Mouse (Mus musculus): Measurements from ENCODE around the gene Ddx55. TPM values are rescaled to one million over a fixed set of nuclear protein-coding genes. Genes with fewer than 3 reads are reported as not detected.

The Ddx55 gene
- polyA plus RNA-seq (2015; fragmentation: Nextera tagmentation; extraction: Ambion mirVana): 8.7 and 8.8 TPM in 2 replicates

GRCm38 (mm10) chr5:124552558-124553307, at the start of gene Ddx55:
TSS of gene Ddx55 (plus strand) at chr5:124552864.
- peak within 1 kb of the TSS; percentile 83 for H3K27ac ChIP-seq (replicated peaks)
- 1% methylated on average over 65 of the region's 66 CpGs for WGBS
- ATAC-seq (ENCODE audit: extremely low read depth, insufficient number of reproducible peaks, low FRiP score, low TSS enrichment): peak; percentile 76
- H3K4me1 ChIP-seq: peaks cover 17% of the 10 kb centered on the region
- peaks cover 55% of the 10 kb centered on the region for H3K36me3 ChIP-seq
- H3K9ac ChIP-seq: peak within 1 kb of the TSS; percentile 85
- peak within 1 kb of the TSS; percentile 84 for H3K4me3 ChIP-seq
- no peaks in the 10 kb centered on the region for H3K9me3 ChIP-seq
- no peaks in the 10 kb centered on the region for H3K27me3 ChIP-seq (replicated peaks)
- peak within 1 kb of the TSS; percentile 75 for H3K4me2 ChIP-seq

GRCm38 (mm10) chr5:124503742-124504141, 48.9 kb upstream of the Ddx55 start:
- 50% methylated on average over 14 of the region's 14 CpGs for WGBS
- no peak overlapping the region for H3K9ac ChIP-seq
- peaks cover 11% of the 10 kb centered on the region for H3K4me1 ChIP-seq
- H3K4me3 ChIP-seq: no peak overlapping the region
- H3K9me3 ChIP-seq: no peaks in the 10 kb centered on the region
- no peak overlapping the region for H3K27ac ChIP-seq (replicated peaks)
- H3K4me2 ChIP-seq: no peak overlapping the region
- no peaks in the 10 kb centered on the region for H3K27me3 ChIP-seq (replicated peaks)
- peaks cover 84% of the 10 kb centered on the region for H3K36me3 ChIP-seq
- no peak for ATAC-seq (ENCODE audit: extremely low read depth, insufficient number of reproducible peaks, low FRiP score, low TSS enrichment)

- H3K27ac ChIP-seq (replicated peaks): no peak overlapping the region
- no peak overlapping the region for H3K4me3 ChIP-seq
- H3K9ac ChIP-seq: no peak overlapping the region
- H3K4me2 ChIP-seq: no peak overlapping the region
- H3K27me3 ChIP-seq (replicated peaks): no peaks in the 10 kb centered on the region
- no peaks in the 10 kb centered on the region for H3K9me3 ChIP-seq
- 84% methylated on average over 4 of the region's 4 CpGs for WGBS
- peaks cover 18% of the 10 kb centered on the region for H3K4me1 ChIP-seq
- H3K36me3 ChIP-seq: peaks cover 79% of the 10 kb centered on the region
- ATAC-seq (ENCODE audit: extremely low read depth, insufficient number of reproducible peaks, low FRiP score, low TSS enrichment): no peak
These were observed 47.4 kb upstream of the Ddx55 start for GRCm38 (mm10) chr5:124505235-124505634.

GRCm38 (mm10) chr5:124506731-124507359, 45.8 kb upstream of the Ddx55 start:
- no peak for ATAC-seq (ENCODE audit: extremely low read depth, insufficient number of reproducible peaks, low FRiP score, low TSS enrichment)
- 55% methylated on average over 9 of the region's 10 CpGs for WGBS
- Histone ChIP-seq H3K4me1 (peaks cover 24% of the 10 kb centered on the region), H3K4me2 (no peak overlapping the region), H3K4me3 (no peak overlapping the region), H3K27me3 (replicated peaks) (no peaks in the 10 kb centered on the region), H3K36me3 (peaks cover 76% of the 10 kb centered on the region), H3K9me3 (no peaks in the 10 kb centered on the region), H3K9ac (no peak overlapping the region), H3K27ac (replicated peaks) (no peak overlapping the region)

- Histone ChIP-seq H3K4me1 (peaks cover 24% of the 10 kb centered on the region), H3K27me3 (replicated peaks) (no peaks in the 10 kb centered on the region), H3K9ac (0 out of 2 replicates have a peak overlapping the region, but pooled peaks have one; percentile 10), H3K4me2 (peak overlapping the region; percentile 28), H3K27ac (replicated peaks) (peak overlapping the region; percentile 57), H3K36me3 (peaks cover 74% of the 10 kb centered on the region), H3K9me3 (no peaks in the 10 kb centered on the region), H3K4me3 (no peak overlapping the region)
- 91% methylated on average over 6 of the region's 6 CpGs for WGBS
- ATAC-seq (ENCODE audit: extremely low read depth, insufficient number of reproducible peaks, low FRiP score, low TSS enrichment): no peak
These were observed 43.5 kb upstream of the Ddx55 start for GRCm38 (mm10) chr5:124509200-124509599.

- Histone ChIP-seq H3K9me3 (no peaks in the 10 kb centered on the region), H3K4me3 (no peak overlapping the region), H3K4me1 (peaks cover 24% of the 10 kb centered on the region), H3K4me2 (peak overlapping the region; percentile 28), H3K27ac (replicated peaks) (peak overlapping the region; percentile 57), H3K27me3 (replicated peaks) (no peaks in the 10 kb centered on the region), H3K9ac (0 out of 2 replicates have a peak overlapping the region, but pooled peaks have one; percentile 1), H3K36me3 (peaks cover 76% of the 10 kb centered on the region)
- WGBS: 41% methylated on average over 12 of the region's 12 CpGs
- ATAC-seq (ENCODE audit: extremely low read depth, insufficient number of reproducible peaks, low FRiP score, low TSS enrichment): peak; percentile 52; the same call in 1 of the 2 replicates
These were observed 42.9 kb upstream of the Ddx55 start for GRCm38 (mm10) chr5:124509742-124510237.

- Histone ChIP-seq H3K27ac (replicated peaks) (peak overlapping the region; percentile 57), H3K9me3 (no peaks in the 10 kb centered on the region), H3K27me3 (replicated peaks) (no peaks in the 10 kb centered on the region), H3K36me3 (peaks cover 77% of the 10 kb centered on the region), H3K4me1 (peaks cover 24% of the 10 kb centered on the region), H3K4me3 (no peak overlapping the region), H3K4me2 (no peak overlapping the region; the same call in 1 of the 2 replicates), H3K9ac (no peak overlapping the region; the same call in 1 of the 2 replicates)
- WGBS: 76% methylated on average over 10 of the region's 10 CpGs
- no peak for ATAC-seq (ENCODE audit: extremely low read depth, insufficient number of reproducible peaks, low FRiP score, low TSS enrichment)
These were observed 42.1 kb upstream of the Ddx55 start for GRCm38 (mm10) chr5:124510536-124511050.

- ATAC-seq (ENCODE audit: extremely low read depth, insufficient number of reproducible peaks, low FRiP score, low TSS enrichment): no peak
- 78% methylated on average over 5 of the region's 5 CpGs for WGBS
- H3K4me1 ChIP-seq: peaks cover under 1% of the 10 kb centered on the region; the same call in 1 of the 2 replicates
- H3K4me2 ChIP-seq: no peak overlapping the region
- H3K9ac ChIP-seq: no peak overlapping the region
- no peaks in the 10 kb centered on the region for H3K27me3 ChIP-seq (replicated peaks)
- H3K4me3 ChIP-seq: no peak overlapping the region
- H3K9me3 ChIP-seq: no peaks in the 10 kb centered on the region
- no peak overlapping the region for H3K27ac ChIP-seq (replicated peaks)
- peaks cover 91% of the 10 kb centered on the region for H3K36me3 ChIP-seq
These were observed 36.9 kb upstream of the Ddx55 start for GRCm38 (mm10) chr5:124515789-124516188.

- no peak overlapping the region for H3K4me3 ChIP-seq
- no peaks in the 10 kb centered on the region for H3K4me1 ChIP-seq
- peaks cover 3% of the 10 kb centered on the region; the same call in 1 of the 2 replicates for H3K9me3 ChIP-seq
- 80% methylated on average over 10 of the region's 10 CpGs for WGBS
- H3K9ac ChIP-seq: no peak overlapping the region
- H3K4me2 ChIP-seq: no peak overlapping the region
- no peak overlapping the region for H3K27ac ChIP-seq (replicated peaks)
- H3K27me3 ChIP-seq (replicated peaks): no peaks in the 10 kb centered on the region
- H3K36me3 ChIP-seq: peaks cover 85% of the 10 kb centered on the region
- no peak for ATAC-seq (ENCODE audit: extremely low read depth, insufficient number of reproducible peaks, low FRiP score, low TSS enrichment)
These were observed 34.0 kb upstream of the Ddx55 start for GRCm38 (mm10) chr5:124518648-124519047.

GRCm38 (mm10) chr5:124521588-124521987, 31.1 kb upstream of the Ddx55 start:
- Histone ChIP-seq H3K27me3 (replicated peaks) (no peaks in the 10 kb centered on the region), H3K27ac (replicated peaks) (no peak overlapping the region), H3K4me1 (no peaks in the 10 kb centered on the region), H3K9ac (no peak overlapping the region), H3K4me3 (no peak overlapping the region), H3K4me2 (no peak overlapping the region), H3K36me3 (peaks cover 86% of the 10 kb centered on the region), H3K9me3 (peaks cover 3% of the 10 kb centered on the region; the same call in 1 of the 2 replicates)
- ATAC-seq (ENCODE audit: extremely low read depth, insufficient number of reproducible peaks, low FRiP score, low TSS enrichment): no peak
- 75% methylated on average over 4 of the region's 4 CpGs for WGBS

GRCm38 (mm10) chr5:124523032-124523431, 29.6 kb upstream of the Ddx55 start:
- H3K9me3 ChIP-seq: peaks cover 3% of the 10 kb centered on the region; the same call in 1 of the 2 replicates
- no peak overlapping the region for H3K9ac ChIP-seq
- no peak overlapping the region for H3K4me2 ChIP-seq
- H3K27ac ChIP-seq (replicated peaks): no peak overlapping the region
- WGBS: 94% methylated on average over 8 of the region's 8 CpGs
- H3K27me3 ChIP-seq (replicated peaks): no peaks in the 10 kb centered on the region
- peaks cover 80% of the 10 kb centered on the region for H3K36me3 ChIP-seq
- ATAC-seq (ENCODE audit: extremely low read depth, insufficient number of reproducible peaks, low FRiP score, low TSS enrichment): no peak
- H3K4me1 ChIP-seq: peaks cover 2% of the 10 kb centered on the region; the same call in 1 of the 2 replicates
- H3K4me3 ChIP-seq: no peak overlapping the region

Measured in heart, embryonic 13.5 days (tissue).